Mouse (Mus musculus) thymus, adult 2 months (tissue): ENCODE data around the gene Hoxc10. TPM values are rescaled to one million over a fixed set of nuclear protein-coding genes. Genes with fewer than 3 reads are reported as not detected.

Source experiments
- DNase-seq: peaks from one replicate; pipeline ENCODE4 v3.0.0; 2021
- H3K27ac ChIP-seq: fragments of 200-500 bp; 2 replicates; pipeline ENCODE4 v1.5.1; 2012; ENCODE audit warnings: low read length, control low read depth; ENCODE audit not compliant: control insufficient read depth, insufficient read depth
- H3K27me3 ChIP-seq: fragments of 200-500 bp; 2 replicates; pipeline ENCODE4 v1.6.1; 2012; ENCODE audit warnings: mild to moderate bottlenecking, low read length, moderate library complexity, mixed read lengths; ENCODE audit not compliant: control insufficient read depth, insufficient read depth
- H3K36me3 ChIP-seq: fragments of 200-500 bp; 2 replicates; pipeline ENCODE4 v1.6.1; 2012; ENCODE audit warnings: mild to moderate bottlenecking, low read length, moderate library complexity; ENCODE audit not compliant: control insufficient read depth, insufficient read depth
- H3K4me1 ChIP-seq: fragments of 200-500 bp; replicated peaks from 2 replicates; pipeline ENCODE4 v1.6.1; 2012; ENCODE audit warnings: low read length; ENCODE audit not compliant: control insufficient read depth, insufficient read depth
- H3K4me3 ChIP-seq: fragments of 200-500 bp; 2 replicates; pipeline ENCODE4 v1.5.1; 2012; ENCODE audit warnings: mild to moderate bottlenecking, low read length, control low read depth, moderate library complexity; ENCODE audit not compliant: control insufficient read depth, insufficient read depth
- CTCF ChIP-seq: fragments of 200-500 bp; IDR thresholded peaks from 2 replicates; pipeline ENCODE4 v1.5.1; 2012; ENCODE audit warnings: mild to moderate bottlenecking, control low read depth, low read length, moderate library complexity, borderline replicate concordance; ENCODE audit not compliant: control insufficient read depth, poor library complexity, insufficient read depth; ENCODE audit errors: extremely low read depth
- POLR2A ChIP-seq: fragments of 200-500 bp; IDR thresholded peaks from 2 replicates; pipeline ENCODE4 v1.6.1; 2012; ENCODE audit warnings: mild to moderate bottlenecking, low read length, control low read depth, moderate library complexity; ENCODE audit not compliant: control insufficient read depth, poor library complexity, insufficient read depth; ENCODE audit errors: extremely low read depth
- WGBS: fragments of 180-500 bp; shearing (Covaris S2); methylation state at CpG from one replicate; pipeline ENCODE4 v1.1.7; 2018; 5-methylcytosine and 5-hydroxymethylcytosine counted together
- polyA plus RNA-seq: library from polyadenylated mRNA; depleted of rRNA; stranded (reverse); fragments of >200 nt; gene quantifications from 2 replicates; pipeline ENCODE4 v1.2.3, GENCODE M21; 2012

Hoxc10 gene
- polyA plus RNA-seq, 1 experiment: 0.15 TPM

GRCm38 (mm10) chr15:102921053-102922011 lies 45.3 kb upstream of the Hoxc10 start, which contains the start of gene Hoxc13:
Gene Hoxc13 (plus strand): TSS chr15:102921103.
- H3K36me3 ChIP-seq: no peaks in the 10 kb centered on the region
- no peak for DNase-seq
- peaks cover 22% of the 10 kb centered on the region for H3K27me3 ChIP-seq
- 6% methylated on average over 80 of the region's 88 CpGs for WGBS
- H3K4me1 ChIP-seq: no peaks in the 10 kb centered on the region
- H3K27ac ChIP-seq: no peak within 1 kb of the TSS
- H3K4me3 ChIP-seq: no peak within 1 kb of the TSS
- no peak for TF ChIP-seq CTCF
- no peak for TF ChIP-seq POLR2A

- Histone ChIP-seq H3K4me3 (no peak overlapping the region), H3K4me1 (no peaks in the 10 kb centered on the region), H3K27me3 (peaks cover 20% of the 10 kb centered on the region), H3K36me3 (no peaks in the 10 kb centered on the region), H3K27ac (no peak overlapping the region)
- TF ChIP-seq CTCF (no peak), POLR2A (no peak)
- 7% methylated on average over 19 of the region's 24 CpGs for WGBS
- DNase-seq: no peak
These were observed 44.6 kb upstream of the Hoxc10 start for GRCm38 (mm10) chr15:102922012-102922362.

DNA sequence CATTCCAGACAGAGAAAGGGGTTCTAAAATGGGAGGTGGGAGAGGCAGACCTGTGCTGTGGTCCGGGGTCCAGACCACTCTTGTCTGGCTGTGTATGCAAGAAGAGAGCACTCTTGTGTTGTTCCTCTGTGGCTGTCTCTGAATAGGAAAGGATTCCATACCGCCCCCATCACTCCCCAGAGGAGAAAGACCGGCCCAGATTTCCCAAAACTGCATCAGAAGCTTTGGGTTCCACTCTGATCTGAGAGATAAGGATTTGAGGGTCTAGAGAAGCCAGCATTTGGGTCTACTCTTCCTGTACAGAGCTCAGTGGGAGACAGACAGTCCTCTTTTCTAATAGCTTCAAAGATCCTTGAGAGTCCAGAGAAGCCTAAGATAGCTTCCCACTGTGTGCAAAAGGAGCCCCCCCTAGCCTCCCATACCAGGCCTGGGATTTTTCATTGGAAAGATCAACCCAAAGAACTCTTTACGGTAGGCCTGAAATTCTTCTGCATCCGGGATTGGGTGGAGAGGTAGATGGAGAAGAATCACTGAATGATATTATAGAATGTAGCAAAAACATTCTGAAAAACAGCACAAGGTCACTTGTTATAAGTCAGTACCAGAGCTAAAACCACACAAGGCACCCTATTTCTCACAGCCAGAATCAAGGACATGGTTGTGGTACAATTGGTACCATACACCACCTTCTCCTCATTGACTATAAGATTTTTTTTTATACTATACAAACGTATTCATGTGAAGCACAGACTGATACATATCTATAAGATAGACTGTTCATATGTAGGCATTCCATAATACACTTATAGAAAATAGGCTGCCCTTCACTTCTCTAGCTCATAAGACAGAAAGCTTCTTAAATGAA lies 43.7 kb upstream of the Hoxc10 start:
- no peak for DNase-seq
- Histone ChIP-seq H3K4me3 (no peak overlapping the region), H3K4me1 (no peaks in the 10 kb centered on the region), H3K27me3 (peaks cover 22% of the 10 kb centered on the region), H3K36me3 (no peaks in the 10 kb centered on the region), H3K27ac (no peak overlapping the region)
- TF ChIP-seq CTCF: no peak
- no peak for TF ChIP-seq POLR2A
- WGBS: 19% methylated on average over 6 of the region's 6 CpGs

GRCm38 (mm10) chr15:102927032-102927645 lies 39.5 kb upstream of the Hoxc10 start:
- H3K4me3 ChIP-seq: no peak overlapping the region
- H3K4me1 ChIP-seq: no peaks in the 10 kb centered on the region
- H3K36me3 ChIP-seq: no peaks in the 10 kb centered on the region
- 6% methylated on average over 40 of the region's 40 CpGs for WGBS
- TF ChIP-seq CTCF: no peak
- no peak for TF ChIP-seq POLR2A
- peaks cover 7% of the 10 kb centered on the region for H3K27me3 ChIP-seq
- DNase-seq: no peak
- H3K27ac ChIP-seq: no peak overlapping the region

GRCm38 (mm10) chr15:102931706-102932358 lies 34.8 kb upstream of the Hoxc10 start:
- H3K36me3 ChIP-seq: no peaks in the 10 kb centered on the region
- H3K27me3 ChIP-seq: peaks cover 17% of the 10 kb centered on the region
- no peak for DNase-seq
- H3K27ac ChIP-seq: no peak overlapping the region
- TF ChIP-seq POLR2A: no peak
- no peak for TF ChIP-seq CTCF
- H3K4me1 ChIP-seq: no peaks in the 10 kb centered on the region
- no peak overlapping the region for H3K4me3 ChIP-seq
- 8% methylated on average over 23 of the region's 23 CpGs for WGBS
